Mouse (Mus musculus) ES-Bruce4 (cell line): ENCODE measurements around the gene Fbxl19.

Experiments
- CTCF ChIP-seq: IDR thresholded peaks from one replicate; pipeline ENCODE4 v1.8.1; 2011; ENCODE audit warnings: low read depth, low read length
- EP300 ChIP-seq: IDR thresholded peaks from 2 replicates; pipeline ENCODE4 v1.6.1; 2011; ENCODE audit warnings: low read depth, low read length; ENCODE audit not compliant: insufficient read depth
- POLR2A ChIP-seq: IDR thresholded peaks from one replicate; pipeline ENCODE4 v1.8.1; 2011; ENCODE audit warnings: low read length; ENCODE audit not compliant: insufficient read depth

DNA sequence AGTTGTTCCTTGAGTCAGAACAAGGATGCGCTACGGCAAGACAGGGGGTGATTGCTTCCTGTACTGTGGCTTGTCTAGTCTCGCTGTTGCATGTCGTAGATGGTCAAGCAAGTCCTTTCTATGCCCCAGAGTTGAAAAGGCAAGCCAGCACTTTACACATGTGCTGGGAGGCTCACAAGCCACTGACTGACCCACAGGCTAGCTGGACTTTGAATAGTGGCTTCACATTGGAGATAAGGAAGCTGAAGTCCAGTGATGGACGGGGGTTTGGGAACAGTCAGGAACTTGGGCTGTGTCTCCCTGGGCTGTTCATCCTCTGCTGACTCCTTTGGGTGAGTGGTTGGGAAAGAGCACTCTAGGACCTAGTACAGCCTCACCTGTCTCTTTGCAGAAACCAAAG lies 7.3 kb downstream of the Fbxl19 start:
- TF ChIP-seq CTCF (no peak), POLR2A (no peak), EP300 (no peak)
